Mouse (Mus musculus) liver, embryonic 14.5 days (tissue): ENCODE measurements around the gene Baiap2l1.

Source experiments
- CTCF ChIP-seq: IDR thresholded peaks from 2 replicates; pipeline ENCODE4 v1.5.1; 2016; ENCODE audit warnings: antibody characterized with exemption, low read depth, control low read depth
- EP300 ChIP-seq: IDR thresholded peaks from 2 replicates; pipeline ENCODE4 v1.6.1; 2016; ENCODE audit warnings: antibody characterized with exemption, low read depth

DNA sequence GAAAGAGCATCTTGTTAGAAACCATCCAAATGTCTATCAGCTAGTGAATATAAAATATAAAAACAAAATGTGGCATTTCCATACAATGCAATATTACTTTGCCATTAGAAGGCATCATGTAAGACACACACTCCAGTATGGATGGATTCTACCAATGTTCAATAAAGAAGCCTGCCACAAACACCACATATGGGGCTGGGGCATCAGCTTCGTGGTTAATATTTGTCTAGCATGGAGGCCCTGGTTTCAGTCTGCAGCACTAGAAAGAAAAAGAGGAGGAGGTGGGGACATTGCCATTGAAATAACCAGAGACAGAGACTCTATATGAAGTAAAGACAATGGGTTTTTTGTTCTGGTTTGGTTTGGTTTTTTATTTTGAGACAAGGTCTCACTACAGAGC is 19.1 kb downstream of the Baiap2l1 start:
- no peak for TF ChIP-seq EP300
- no peak for TF ChIP-seq CTCF
